Mouse (Mus musculus): ENCODE data around the gene Slc9a4.

- no peak for TF ChIP-seq CTCF (conservative IDR thresholded peaks at IDR 0.05; ENCODE audit: low read length)
- no peak for TF ChIP-seq NANOG (IDR thresholded peaks at IDR 0.05; ENCODE audit: borderline replicate concordance, low read length)
- TF ChIP-seq POU5F1 (IDR thresholded peaks at IDR 0.05; ENCODE audit: borderline replicate concordance, low read length) = no peak
Measured at GRCm38 (mm10) chr1:40600394-40601327, 20.8 kb downstream of the Slc9a4 start.

All from E14TG2a.4 (cell line).